Mouse (Mus musculus): ENCODE measurements around the gene Invs. TPM values are rescaled to one million over a fixed set of nuclear protein-coding genes. Genes with fewer than 3 reads are reported as not detected.

The Invs gene
- polyA plus RNA-seq, 1 experiment, result 4.7 TPM

- DNase-seq, result no peak
- 92% methylated on average over 1 of the region's 1 CpGs for WGBS
- TF ChIP-seq CTCF (IDR thresholded peaks at IDR 0.05; ENCODE audit: insufficient read depth, low read length) (no peak), POLR2A (IDR thresholded peaks at IDR 0.05; ENCODE audit: borderline replicate concordance, extremely low read depth, low read depth, low read length) (no peak)
- Histone ChIP-seq H3K4me3 (replicated peaks; ENCODE audit: extremely low read depth, low read depth, low read length) (no peak overlapping the region), H3K4me1 (ENCODE audit: control insufficient read depth, insufficient read depth, low read length) (no peaks in the 10 kb centered on the region)
Observed at GRCm38 (mm10) chr4:48422633-48423032, 143.1 kb downstream of the Invs start.

- no peak for TF ChIP-seq POLR2A (IDR thresholded peaks at IDR 0.05; ENCODE audit: borderline replicate concordance, extremely low read depth, low read depth, low read length)
- no peak for TF ChIP-seq CTCF (IDR thresholded peaks at IDR 0.05; ENCODE audit: insufficient read depth, low read length)
- DNase-seq, result no peak
- 44% methylated on average over 2 of the region's 2 CpGs for WGBS
- Histone ChIP-seq H3K4me3 (replicated peaks; ENCODE audit: extremely low read depth, low read depth, low read length) (no peak overlapping the region), H3K4me1 (ENCODE audit: control insufficient read depth, insufficient read depth, low read length) (no peaks in the 10 kb centered on the region)
Observed at GRCm38 (mm10) chr4:48423738-48424137, 144.2 kb downstream of the Invs start.

GRCm38 (mm10) chr4:48427413-48427812, 147.9 kb downstream of the Invs start:
- TF ChIP-seq POLR2A (IDR thresholded peaks at IDR 0.05; ENCODE audit: borderline replicate concordance, extremely low read depth, low read depth, low read length), result no peak
- no peak for TF ChIP-seq CTCF (IDR thresholded peaks at IDR 0.05; ENCODE audit: insufficient read depth, low read length)
- 84% methylated on average over 3 of the region's 3 CpGs for WGBS
- Histone ChIP-seq H3K4me3 (replicated peaks; ENCODE audit: extremely low read depth, low read depth, low read length) (no peak overlapping the region), H3K4me1 (ENCODE audit: control insufficient read depth, insufficient read depth, low read length) (no peaks in the 10 kb centered on the region)
- DNase-seq, result no peak

- TF ChIP-seq POLR2A (IDR thresholded peaks at IDR 0.05; ENCODE audit: borderline replicate concordance, extremely low read depth, low read depth, low read length) (no peak), CTCF (IDR thresholded peaks at IDR 0.05; ENCODE audit: insufficient read depth, low read length) (no peak)
- no peaks in the 10 kb centered on the region for H3K4me1 ChIP-seq (ENCODE audit: control insufficient read depth, insufficient read depth, low read length)
- no peak overlapping the region for H3K4me3 ChIP-seq (replicated peaks; ENCODE audit: extremely low read depth, low read depth, low read length)
- 79% methylated on average over 2 of the region's 2 CpGs for WGBS
- DNase-seq, result no peak
Observed at GRCm38 (mm10) chr4:48428054-48428453, 148.5 kb downstream of the Invs start.

DNA sequence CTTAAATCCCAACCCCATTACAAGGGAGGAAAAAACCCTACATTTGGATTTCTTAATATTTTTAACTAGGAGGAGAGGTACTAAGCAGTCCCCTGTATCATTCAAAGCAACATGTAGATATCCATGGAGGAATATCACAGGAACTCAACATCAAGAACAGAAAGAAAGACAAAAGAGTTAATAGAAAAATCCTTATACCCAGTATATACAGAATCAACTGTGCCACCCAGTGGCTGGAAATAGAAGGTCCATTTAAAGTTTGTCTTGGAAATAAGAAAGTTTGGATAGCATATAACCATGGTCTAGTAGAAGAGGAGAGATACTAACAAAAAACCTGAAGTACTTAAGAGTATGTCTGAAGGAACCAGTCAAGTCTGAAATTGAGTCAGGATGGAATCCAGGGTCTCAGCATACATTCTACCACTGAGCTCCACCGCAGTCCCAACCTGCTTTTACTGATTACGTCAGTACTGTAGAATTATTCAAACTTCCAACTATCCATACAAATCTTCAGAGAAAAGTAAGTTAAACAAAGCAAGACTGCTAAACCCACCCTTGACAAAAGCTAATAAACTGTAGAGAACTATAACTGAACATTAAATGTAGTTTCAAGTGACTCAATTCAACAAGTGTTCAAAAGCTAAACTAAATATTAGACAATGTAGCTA, 174.7 kb downstream of the Invs start:
- no peak for DNase-seq
- Histone ChIP-seq H3K4me1 (ENCODE audit: control insufficient read depth, insufficient read depth, low read length) (no peaks in the 10 kb centered on the region), H3K4me3 (replicated peaks; ENCODE audit: extremely low read depth, low read depth, low read length) (no peak overlapping the region)
- TF ChIP-seq POLR2A (IDR thresholded peaks at IDR 0.05; ENCODE audit: borderline replicate concordance, extremely low read depth, low read depth, low read length) (no peak), CTCF (IDR thresholded peaks at IDR 0.05; ENCODE audit: insufficient read depth, low read length) (no peak)
- WGBS, result 70% methylated on average over 2 of the region's 2 CpGs

DNA sequence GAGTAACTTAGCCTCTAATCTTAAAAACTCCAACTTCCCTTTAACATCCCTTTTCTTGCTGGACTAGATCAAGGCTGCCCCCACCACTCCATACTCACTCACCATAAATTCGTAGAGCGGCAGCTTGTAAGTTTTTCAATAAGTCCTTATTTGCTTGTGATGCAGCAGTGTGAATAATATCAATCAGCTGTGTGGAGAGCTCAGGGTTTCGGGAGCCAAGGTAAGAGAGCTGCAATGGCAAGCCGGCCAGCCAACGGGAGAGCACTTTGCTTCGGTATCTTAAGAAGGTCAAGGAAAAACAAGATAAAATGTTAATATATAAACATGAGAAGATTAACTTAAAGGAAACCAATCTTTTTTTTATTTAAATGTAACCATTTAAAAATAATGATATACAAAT, 178.9 kb downstream of the Invs start:
- TF ChIP-seq CTCF (IDR thresholded peaks at IDR 0.05; ENCODE audit: insufficient read depth, low read length) (no peak), POLR2A (IDR thresholded peaks at IDR 0.05; ENCODE audit: borderline replicate concordance, extremely low read depth, low read depth, low read length) (no peak)
- Histone ChIP-seq H3K4me1 (ENCODE audit: control insufficient read depth, insufficient read depth, low read length) (no peaks in the 10 kb centered on the region), H3K4me3 (replicated peaks; ENCODE audit: extremely low read depth, low read depth, low read length) (no peak overlapping the region)
- DNase-seq, result no peak
- WGBS, result 87% methylated on average over 6 of the region's 6 CpGs

DNA sequence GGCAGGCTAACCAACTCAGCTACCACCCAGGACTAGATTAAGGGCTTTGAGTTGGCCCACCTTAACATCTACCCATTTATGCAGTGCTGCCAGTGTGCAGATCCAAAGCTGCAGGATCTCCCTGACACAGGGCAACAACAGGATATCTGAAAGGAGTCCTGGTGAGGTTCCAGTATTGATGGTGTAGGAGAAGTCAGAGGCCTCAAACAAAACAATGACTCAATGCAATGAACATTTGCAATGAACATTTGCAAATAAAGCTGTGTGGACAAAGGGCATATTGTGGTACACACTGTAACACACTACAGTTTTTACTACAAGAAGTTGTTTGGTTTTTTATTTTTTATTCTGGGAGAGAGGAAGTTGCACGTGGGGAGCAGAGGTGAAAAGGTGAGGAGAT, 181.5 kb downstream of the Invs start:
- no peak overlapping the region for H3K4me3 ChIP-seq (replicated peaks; ENCODE audit: extremely low read depth, low read depth, low read length)
- 53% methylated on average over 1 of the region's 1 CpGs for WGBS
- TF ChIP-seq POLR2A (IDR thresholded peaks at IDR 0.05; ENCODE audit: borderline replicate concordance, extremely low read depth, low read depth, low read length) (no peak), CTCF (IDR thresholded peaks at IDR 0.05; ENCODE audit: insufficient read depth, low read length) (no peak)

GRCm38 (mm10) chr4:48470977-48471376, 191.4 kb downstream of the Invs start:
- 50% methylated on average over 1 of the region's 1 CpGs for WGBS
- TF ChIP-seq CTCF (IDR thresholded peaks at IDR 0.05; ENCODE audit: insufficient read depth, low read length) (no peak), POLR2A (IDR thresholded peaks at IDR 0.05; ENCODE audit: borderline replicate concordance, extremely low read depth, low read depth, low read length) (no peak)
- no peak overlapping the region for H3K4me3 ChIP-seq (replicated peaks; ENCODE audit: extremely low read depth, low read depth, low read length)
- DNase-seq, result no peak
- peaks cover 2% of the 10 kb centered on the region for H3K4me1 ChIP-seq (ENCODE audit: control insufficient read depth, insufficient read depth, low read length)

More for the DNA sequence above, 181.5 kb downstream of the Invs start:
- H3K4me1 ChIP-seq (ENCODE audit: control insufficient read depth, insufficient read depth, low read length), result no peaks in the 10 kb centered on the region
- no peak for DNase-seq

DNA sequence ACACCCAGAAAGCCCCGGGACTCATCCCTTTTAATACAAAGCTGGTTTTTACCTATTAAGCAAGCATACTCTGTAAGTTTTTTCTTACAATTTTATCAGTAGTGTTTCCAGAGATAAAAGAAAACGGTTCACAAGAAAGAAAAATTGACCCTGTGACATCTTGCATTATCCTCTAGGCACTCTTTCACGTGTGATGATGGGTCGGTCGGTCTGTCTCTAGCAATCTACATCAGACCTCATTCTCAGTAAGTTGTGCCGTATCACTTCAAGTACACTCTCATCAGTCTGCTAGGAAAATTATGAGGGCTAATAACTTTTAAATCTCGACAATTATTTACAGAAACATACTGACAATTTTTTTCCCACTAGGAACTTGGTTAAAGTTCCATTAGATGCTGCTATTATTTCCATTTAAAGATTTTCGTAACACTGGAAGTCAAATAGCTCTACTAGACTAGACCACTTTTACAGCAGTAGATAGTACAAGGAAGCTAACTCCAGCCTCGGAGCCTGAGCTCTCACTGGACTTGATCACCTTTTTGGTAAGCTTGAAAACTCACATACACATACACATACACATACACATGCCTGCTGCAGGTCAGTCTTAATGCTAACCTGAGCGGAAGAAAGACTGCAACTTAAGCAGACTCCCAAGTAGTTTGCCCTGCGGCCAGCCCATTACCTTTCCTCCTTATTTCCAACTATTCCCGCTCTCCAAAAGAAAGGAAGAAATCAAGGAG, 192.7 kb downstream of the Invs start:
- TF ChIP-seq CTCF (IDR thresholded peaks at IDR 0.05; ENCODE audit: insufficient read depth, low read length) (no peak), POLR2A (IDR thresholded peaks at IDR 0.05; ENCODE audit: borderline replicate concordance, extremely low read depth, low read depth, low read length) (no peak)
- peaks cover 2% of the 10 kb centered on the region for H3K4me1 ChIP-seq (ENCODE audit: control insufficient read depth, insufficient read depth, low read length)
- whole genome bisulfite sequencing, result 10% methylated on average over 12 of the region's 12 CpGs
- DNase-seq, result no peak
- H3K4me3 ChIP-seq (replicated peaks; ENCODE audit: extremely low read depth, low read depth, low read length), result peak overlapping the region; percentile 60
